Comparison of ENCODE assay signal across 8 mouse cellular contexts in genomic region chr14:21984757-21985425, GRCm38 (mm10). TPM values are rescaled to one million over a fixed set of nuclear protein-coding genes. Genes with fewer than 3 reads are reported as not detected.
DNase-seq lines count a peak whose midpoint lies in the region; ATAC-seq lines count a peak whose summit lies in the region.

No protein-coding gene starts in this region.

- no peak for ATAC-seq in forebrain, embryonic 12.5 days (ENCODE audit: low FRiP score)
- no peak for ATAC-seq in hindbrain, embryonic 13.5 days (ENCODE audit: low FRiP score)

- peak overlapping the region; percentile 95 for H3K27ac ChIP-seq in forebrain, embryonic 12.5 days
- H3K27ac ChIP-seq in hindbrain, embryonic 13.5 days: peak overlapping the region; percentile 99

- DNase-seq in thymus, postnatal 0 days (ENCODE audit: low spot score): peak; percentile 7
- DNase-seq in thymus, postnatal 14 days: no peak
- DNase-seq in liver: peak; percentile 13
- DNase-seq in neural tube, embryonic 10.5 days (ENCODE audit: extremely low spot score, low spot score): peak; percentile 81
- no peak for DNase-seq in left cerebral cortex, postnatal 36 days (ENCODE audit: low spot score in 2 of 2)
- no peak for DNase-seq in layer of hippocampus, adult 9-10 months (ENCODE audit: low spot score)

- H3K9ac ChIP-seq in forebrain, embryonic 12.5 days: peak overlapping the region; percentile 90
- peak overlapping the region; percentile 97 for H3K9ac ChIP-seq in hindbrain, embryonic 13.5 days

- H3K4me1 ChIP-seq in forebrain, embryonic 12.5 days: peaks cover 59% of the 10 kb centered on the region
- H3K4me1 ChIP-seq in hindbrain, embryonic 13.5 days (replicated peaks): peaks cover 58% of the 10 kb centered on the region

- peak overlapping the region; percentile 80 for H3K4me3 ChIP-seq in forebrain, embryonic 12.5 days (replicated peaks)
- H3K4me3 ChIP-seq in hindbrain, embryonic 13.5 days: peak overlapping the region; percentile 86

- peaks cover 82% of the 10 kb centered on the region for H3K27me3 ChIP-seq in forebrain, embryonic 12.5 days
- peaks cover 23% of the 10 kb centered on the region for H3K27me3 ChIP-seq in hindbrain, embryonic 13.5 days

- H3K9me3 ChIP-seq in forebrain, embryonic 12.5 days: no peaks in the 10 kb centered on the region
- H3K9me3 ChIP-seq in hindbrain, embryonic 13.5 days: no peaks in the 10 kb centered on the region

- intact Hi-C loops in left cerebral cortex, postnatal 36 days (cut with DNase I): loop anchor here (5.0 to 10.0 kb wide), 2 partner anchors 457 to 1420 kb away; no protein-coding TSS in a partner anchor

- 1% methylated on average over 49 of the region's 49 CpGs for WGBS in forebrain, embryonic 12.5 days
- under 1% methylated on average over 49 of the region's 49 CpGs for WGBS in hindbrain, embryonic 13.5 days

- H3K36me3 ChIP-seq in forebrain, embryonic 12.5 days (replicated peaks): no peaks in the 10 kb centered on the region
- H3K36me3 ChIP-seq in hindbrain, embryonic 13.5 days: peaks cover 8% of the 10 kb centered on the region; the same call in 1 of the 2 replicates

- H3K4me2 ChIP-seq in forebrain, embryonic 12.5 days: peak overlapping the region; percentile 93
- peak overlapping the region; percentile 78 for H3K4me2 ChIP-seq in hindbrain, embryonic 13.5 days

RNA-seq across cellular contexts. Expression of gene Zfp503, which starts 4.5 kb away (rescaled TPM):
- polyA plus RNA-seq in thymus, postnatal 0 days (2015; fragmentation: Nextera tagmentation; extraction: Ambion mirVana): 3.0 and 3.2 TPM in 2 replicates
- polyA plus RNA-seq in forebrain, embryonic 12.5 days (2016; fragmentation: Nextera tagmentation; extraction: Ambion mirVana): 10.9 and 13.8 TPM in 2 replicates
- polyA plus RNA-seq in hindbrain, embryonic 13.5 days (2015; fragmentation: Nextera tagmentation; extraction: Ambion mirVana): 16.1 and 16.8 TPM in 2 replicates
- 1 to 10 TPM; 2.2 to 4.0 TPM for total RNA-seq in left cerebral cortex, postnatal 36 days (2021)

RNA-seq across cellular contexts. Expression of gene Lrmda, which starts 34.6 kb away (rescaled TPM):
- polyA plus RNA-seq in thymus, postnatal 0 days (2015; fragmentation: Nextera tagmentation; extraction: Ambion mirVana): 0.21 and 0.32 TPM in 2 replicates
- 0.22 TPM in 1 of 2 replicates, not detected in the other for polyA plus RNA-seq in forebrain, embryonic 12.5 days (2016; fragmentation: Nextera tagmentation; extraction: Ambion mirVana)
- polyA plus RNA-seq in hindbrain, embryonic 13.5 days (2015; fragmentation: Nextera tagmentation; extraction: Ambion mirVana): 0.16 TPM in 1 of 2 replicates, not detected in the other
- under 1 TPM in 1 of 2 experiments, not detected in 1; 0.81 TPM for total RNA-seq in left cerebral cortex, postnatal 36 days (2021)

Comparison
In these comparisons a context has a peak if more than half of its experiments do, and no peak if none do; other contexts are left out.
1. DNase-seq: peak in thymus, postnatal 0 days (single experiment), liver (single experiment) and neural tube, embryonic 10.5 days (single experiment); none in thymus, postnatal 14 days (single experiment), left cerebral cortex, postnatal 36 days (0 of 2) and layer of hippocampus, adult 9-10 months (single experiment).